Comparison of ENCODE assay signal across 8 mouse cellular contexts in the genomic region with DNA sequence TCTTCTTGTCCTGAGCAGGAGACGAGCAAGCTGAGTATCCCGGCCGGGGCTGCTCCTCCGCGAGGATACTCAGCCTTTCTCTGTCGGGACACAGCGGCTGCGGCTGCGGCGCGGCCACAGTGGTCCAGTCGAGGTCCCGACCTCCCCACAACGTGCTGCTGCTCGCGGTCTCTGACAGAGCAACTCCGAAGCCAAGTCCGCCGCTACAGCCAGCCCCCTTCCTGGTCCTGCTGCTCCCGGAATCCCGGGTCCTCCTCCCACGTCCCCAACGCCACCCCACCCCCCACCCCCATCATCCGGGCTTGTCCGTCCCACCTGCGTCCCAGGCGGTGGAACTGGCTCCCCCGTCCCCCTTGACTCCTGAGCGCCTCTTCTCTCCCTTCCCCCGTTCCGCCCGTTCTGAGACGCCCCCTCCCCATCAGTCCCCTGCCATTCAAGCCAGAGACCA. TPM values are rescaled to one million over a fixed set of nuclear protein-coding genes. Genes with fewer than 3 reads are reported as not detected.
A peak's percentile ranks its signal among the peaks of the same experiment; 100 is the strongest.
DNase-seq lines count a peak whose midpoint lies in the region; ATAC-seq lines count a peak whose summit lies in the region.

No protein-coding gene starts in this region.

- peak; percentile 17 for DNase-seq in gastrocnemius, postnatal 14 days
- DNase-seq in gastrocnemius, postnatal 25 days: no peak
- DNase-seq in R1 (ENCODE audit: low read depth, low spot score): peak; percentile 54
- peak; percentile 61 for DNase-seq in limb, embryonic 10.5 days (ENCODE audit: low spot score)
- no peak for DNase-seq in right cerebral cortex, postnatal 4 days
- no peak for DNase-seq in thymus, postnatal 14 days

- peaks cover 38% of the 10 kb centered on the region for H3K27me3 ChIP-seq in limb, embryonic 10.5 days (ENCODE audit: low read depth, poor library complexity, severe bottlenecking)
- peaks cover 4% of the 10 kb centered on the region; the same call in 1 of the 2 replicates for H3K27me3 ChIP-seq in midbrain, embryonic 16.5 days (ENCODE audit: control insufficient read depth, insufficient read depth, low read depth, low read length)

- intact Hi-C loops in gastrocnemius, postnatal 14 days (cut with DNase I; ENCODE audit: low total_unique reads): no loop called here

- H3K9ac ChIP-seq in midbrain, embryonic 16.5 days (ENCODE audit: low read depth, low read length): peak overlapping the region; percentile 74

- H3K9me3 ChIP-seq in limb, embryonic 10.5 days (replicated peaks): no peaks in the 10 kb centered on the region
- no peaks in the 10 kb centered on the region for H3K9me3 ChIP-seq in midbrain, embryonic 16.5 days (replicated peaks; ENCODE audit: control insufficient read depth, low read length, poor library complexity, severe bottlenecking)

- peak overlapping the region; percentile 56; the same call in 1 of the 2 replicates for H3K27ac ChIP-seq in limb, embryonic 10.5 days
- H3K27ac ChIP-seq in midbrain, embryonic 16.5 days (ENCODE audit: low read length): no peak overlapping the region

- peak overlapping the region; percentile 98 for H3K4me2 ChIP-seq in midbrain, embryonic 16.5 days (ENCODE audit: low read length)

- WGBS in limb, embryonic 10.5 days: 1% methylated on average over 33 of the region's 33 CpGs
- WGBS in midbrain, embryonic 16.5 days: 1% methylated on average over 33 of the region's 33 CpGs

- H3K4me1 ChIP-seq in limb, embryonic 10.5 days: 0 out of 2 replicates have a peak, but pooled peaks cover 4% of the 10 kb centered on the region
- H3K4me1 ChIP-seq in midbrain, embryonic 16.5 days (ENCODE audit: control insufficient read depth, insufficient read depth, low read length): no peaks in the 10 kb centered on the region; the same call in 1 of the 2 replicates

- no peaks in the 10 kb centered on the region for H3K36me3 ChIP-seq in limb, embryonic 10.5 days
- H3K36me3 ChIP-seq in midbrain, embryonic 16.5 days (ENCODE audit: control insufficient read depth, insufficient read depth, low read length): no peaks in the 10 kb centered on the region

- H3K4me3 ChIP-seq in limb, embryonic 10.5 days: peak overlapping the region; percentile 60
- peak overlapping the region; percentile 56 for H3K4me3 ChIP-seq in midbrain, embryonic 16.5 days (ENCODE audit: low read depth, low read length)

- peak; percentile 24 for ATAC-seq in granulocyte monocyte progenitor cell, adult 5-6 weeks (replicated peaks; ENCODE audit: poor library complexity, severe bottlenecking)
- peak; percentile 58; the same call in 1 of the 2 replicates for ATAC-seq in midbrain, embryonic 16.5 days

RNA-seq across cellular contexts. Expression of gene Pdcd2, which starts 9.4 kb away (rescaled TPM):
- total RNA-seq in gastrocnemius, postnatal 14 days (2021): 10 to 100 TPM; 12.6 to 15.6 TPM
- 10 to 100 TPM; 12.5 to 16.0 TPM for total RNA-seq in gastrocnemius, postnatal 25 days (2021)
- 51.3 and 62.2 TPM in 2 replicates for total RNA-seq in granulocyte monocyte progenitor cell, adult 5-6 weeks (2014; fragmentation: Nextera tagmentation)
- 82.6 and 88.5 TPM in 2 replicates for total RNA-seq in granulocyte monocyte progenitor cell, adult 5-6 weeks (2017)
- 45.7 and 47.9 TPM in 2 replicates for polyA plus RNA-seq in limb, embryonic 10.5 days (2016; fragmentation: Nextera tagmentation; extraction: Ambion mirVana)
- polyA plus RNA-seq in midbrain, embryonic 16.5 days (2015; fragmentation: Nextera tagmentation; extraction: Ambion mirVana): 54.7 and 65.8 TPM in 2 replicates

RNA-seq across cellular contexts. Expression of gene Prdm9, which starts 27.7 kb away (rescaled TPM):
- total RNA-seq in gastrocnemius, postnatal 14 days (2021): 1 to 10 TPM; 2.5 to 3.2 TPM
- total RNA-seq in gastrocnemius, postnatal 25 days (2021): 1 to 10 TPM; 3.0 to 3.3 TPM
- total RNA-seq in granulocyte monocyte progenitor cell, adult 5-6 weeks (2014; fragmentation: Nextera tagmentation): 2.4 and 4.7 TPM in 2 replicates
- total RNA-seq in granulocyte monocyte progenitor cell, adult 5-6 weeks (2017): 1.7 and 2.5 TPM in 2 replicates
- polyA plus RNA-seq in limb, embryonic 10.5 days (2016; fragmentation: Nextera tagmentation; extraction: Ambion mirVana): 1.1 and 1.9 TPM in 2 replicates
- polyA plus RNA-seq in midbrain, embryonic 16.5 days (2015; fragmentation: Nextera tagmentation; extraction: Ambion mirVana): 1.6 and 2.1 TPM in 2 replicates

RNA-seq across cellular contexts. Expression of gene Tbp, which starts 36.8 kb away (rescaled TPM):
- total RNA-seq in gastrocnemius, postnatal 14 days (2021): 1 to 10 TPM; 6.6 to 8.4 TPM
- total RNA-seq in gastrocnemius, postnatal 25 days (2021): 1 to 10 TPM; 7.0 to 7.7 TPM
- 46.1 and 57.1 TPM in 2 replicates for total RNA-seq in granulocyte monocyte progenitor cell, adult 5-6 weeks (2014; fragmentation: Nextera tagmentation)
- total RNA-seq in granulocyte monocyte progenitor cell, adult 5-6 weeks (2017): 70.6 and 70.8 TPM in 2 replicates
- polyA plus RNA-seq in limb, embryonic 10.5 days (2016; fragmentation: Nextera tagmentation; extraction: Ambion mirVana): 66.7 and 67.0 TPM in 2 replicates
- 59.5 and 63.2 TPM in 2 replicates for polyA plus RNA-seq in midbrain, embryonic 16.5 days (2015; fragmentation: Nextera tagmentation; extraction: Ambion mirVana)

RNA-seq across cellular contexts. Expression of gene Psmb1, which starts 36.9 kb away (rescaled TPM):
- total RNA-seq in gastrocnemius, postnatal 14 days (2021): 100 to 1,000 TPM; 115 to 119 TPM
- total RNA-seq in gastrocnemius, postnatal 25 days (2021): 100 to 1,000 TPM in 1 of 2 experiments, 10 to 100 TPM in 1; 84.4 to 104 TPM
- total RNA-seq in granulocyte monocyte progenitor cell, adult 5-6 weeks (2014; fragmentation: Nextera tagmentation): 154 and 160 TPM in 2 replicates
- total RNA-seq in granulocyte monocyte progenitor cell, adult 5-6 weeks (2017): 200 and 213 TPM in 2 replicates
- polyA plus RNA-seq in limb, embryonic 10.5 days (2016; fragmentation: Nextera tagmentation; extraction: Ambion mirVana): 286 and 310 TPM in 2 replicates
- 224 and 230 TPM in 2 replicates for polyA plus RNA-seq in midbrain, embryonic 16.5 days (2015; fragmentation: Nextera tagmentation; extraction: Ambion mirVana)

Comparison
In these comparisons a context has a peak if more than half of its experiments do, and no peak if none do; other contexts are left out.
1. DNase-seq: peak in gastrocnemius, postnatal 14 days (single experiment), R1 (single experiment) and limb, embryonic 10.5 days (single experiment); none in gastrocnemius, postnatal 25 days (single experiment), right cerebral cortex, postnatal 4 days (single experiment) and thymus, postnatal 14 days (single experiment).
2. RNA of gene Tbp, which starts 36.8 kb away (total RNA-seq): 46.1 to 70.8 TPM in granulocyte monocyte progenitor cell, adult 5-6 weeks; 6.6 to 8.4 TPM in gastrocnemius, postnatal 14 days and 7.0 to 7.7 TPM in gastrocnemius, postnatal 25 days; every median in the first group is over 4 times any median in the second.